Mouse (Mus musculus): ENCODE results near the gene Tst. TPM values are rescaled to one million over a fixed set of nuclear protein-coding genes. Genes with fewer than 3 reads are reported as not detected.

Tst gene
- 10.4 and 12.7 TPM in 2 replicates for polyA plus RNA-seq (2016; fragmentation: Nextera tagmentation; extraction: Ambion mirVana)

- H3K27me3 ChIP-seq (replicated peaks; ENCODE audit: low read depth, poor library complexity, severe bottlenecking): peaks cover 42% of the 10 kb centered on the region
- DNase-seq (ENCODE audit: low spot score): peak; percentile 83
- no peaks in the 10 kb centered on the region for H3K36me3 ChIP-seq (replicated peaks)
- H3K4me3 ChIP-seq: peak within 1 kb of the TSS; percentile 76
- peaks cover 71% of the 10 kb centered on the region for H3K4me1 ChIP-seq
- H3K27ac ChIP-seq (replicated peaks): peak within 1 kb of the TSS; percentile 95
- WGBS: 2% methylated on average over 34 of the region's 34 CpGs
- no peaks in the 10 kb centered on the region for H3K9me3 ChIP-seq
Observed at GRCm38 (mm10) chr15:78405517-78406211, at the start of gene Tst. Gene Tst, minus strand, starts transcription at chr15:78405907.

GRCm38 (mm10) chr15:78455168-78455567, 49.5 kb upstream of the Tst start:
- Histone ChIP-seq H3K4me1 (peaks cover 26% of the 10 kb centered on the region), H3K9me3 (no peaks in the 10 kb centered on the region), H3K36me3 (replicated peaks) (no peaks in the 10 kb centered on the region), H3K27ac (replicated peaks) (no peak overlapping the region), H3K4me3 (no peak overlapping the region), H3K27me3 (replicated peaks; ENCODE audit: low read depth, poor library complexity, severe bottlenecking) (no peaks in the 10 kb centered on the region; the same call in 1 of the 2 replicates)
- WGBS: 81% methylated on average over 4 of the region's 4 CpGs
- DNase-seq (ENCODE audit: low spot score): no peak

GRCm38 (mm10) chr15:78452929-78453328, 47.2 kb upstream of the Tst start:
- Histone ChIP-seq H3K36me3 (replicated peaks) (no peaks in the 10 kb centered on the region), H3K4me3 (no peak overlapping the region), H3K9me3 (no peaks in the 10 kb centered on the region), H3K4me1 (peaks cover 46% of the 10 kb centered on the region), H3K27me3 (replicated peaks; ENCODE audit: low read depth, poor library complexity, severe bottlenecking) (no peaks in the 10 kb centered on the region; the same call in 1 of the 2 replicates), H3K27ac (replicated peaks) (no peak overlapping the region)
- WGBS: 92% methylated on average over 3 of the region's 3 CpGs
- no peak for DNase-seq (ENCODE audit: low spot score)

- Histone ChIP-seq H3K36me3 (replicated peaks) (no peaks in the 10 kb centered on the region), H3K27me3 (replicated peaks; ENCODE audit: low read depth, poor library complexity, severe bottlenecking) (no peaks in the 10 kb centered on the region; the same call in 1 of the 2 replicates), H3K9me3 (no peaks in the 10 kb centered on the region), H3K27ac (replicated peaks) (no peak overlapping the region; the same call in 1 of the 2 replicates), H3K4me1 (peaks cover 39% of the 10 kb centered on the region), H3K4me3 (no peak overlapping the region)
- no peak for DNase-seq (ENCODE audit: low spot score)
- 80% methylated on average over 2 of the region's 2 CpGs for WGBS
Observed at GRCm38 (mm10) chr15:78451201-78451600, 45.5 kb upstream of the Tst start.

GRCm38 (mm10) chr15:78450419-78450768, 44.7 kb upstream of the Tst start:
- peak overlapping the region; percentile 86; the same call in 1 of the 2 replicates for H3K27ac ChIP-seq (replicated peaks)
- 88% methylated on average over 6 of the region's 6 CpGs for WGBS
- H3K9me3 ChIP-seq: no peaks in the 10 kb centered on the region

GRCm38 (mm10) chr15:78449694-78450418, 44.1 kb upstream of the Tst start:
- no peaks in the 10 kb centered on the region for H3K9me3 ChIP-seq
- no peaks in the 10 kb centered on the region; the same call in 1 of the 2 replicates for H3K27me3 ChIP-seq (replicated peaks; ENCODE audit: low read depth, poor library complexity, severe bottlenecking)
- peaks cover 32% of the 10 kb centered on the region for H3K4me1 ChIP-seq
- DNase-seq (ENCODE audit: low spot score): peak; percentile 57
- 49% methylated on average over 7 of the region's 7 CpGs for WGBS
- H3K36me3 ChIP-seq (replicated peaks): no peaks in the 10 kb centered on the region
- H3K4me3 ChIP-seq: no peak overlapping the region
- H3K27ac ChIP-seq (replicated peaks): peak overlapping the region; percentile 86

More at GRCm38 (mm10) chr15:78450419-78450768, 44.7 kb upstream of the Tst start:
- Histone ChIP-seq H3K4me3 (no peak overlapping the region), H3K36me3 (replicated peaks) (no peaks in the 10 kb centered on the region), H3K4me1 (peaks cover 32% of the 10 kb centered on the region), H3K27me3 (replicated peaks; ENCODE audit: low read depth, poor library complexity, severe bottlenecking) (no peaks in the 10 kb centered on the region; the same call in 1 of the 2 replicates)
- DNase-seq (ENCODE audit: low spot score): no peak

GRCm38 (mm10) chr15:78449131-78449530, 43.4 kb upstream of the Tst start:
- no peak overlapping the region for H3K4me3 ChIP-seq
- 62% methylated on average over 6 of the region's 6 CpGs for WGBS
- H3K36me3 ChIP-seq (replicated peaks): no peaks in the 10 kb centered on the region
- H3K9me3 ChIP-seq: no peaks in the 10 kb centered on the region
- H3K27ac ChIP-seq (replicated peaks): peak overlapping the region; percentile 86
- H3K4me1 ChIP-seq: peaks cover 32% of the 10 kb centered on the region
- no peak for DNase-seq (ENCODE audit: low spot score)
- H3K27me3 ChIP-seq (replicated peaks; ENCODE audit: low read depth, poor library complexity, severe bottlenecking): no peaks in the 10 kb centered on the region; the same call in 1 of the 2 replicates

- 1% methylated on average over 22 of the region's 22 CpGs for WGBS
- peaks cover 32% of the 10 kb centered on the region for H3K4me1 ChIP-seq
- H3K36me3 ChIP-seq (replicated peaks): no peaks in the 10 kb centered on the region
- H3K27me3 ChIP-seq (replicated peaks; ENCODE audit: low read depth, poor library complexity, severe bottlenecking): no peaks in the 10 kb centered on the region; the same call in 1 of the 2 replicates
- peak overlapping the region; percentile 51 for H3K4me3 ChIP-seq
- DNase-seq (ENCODE audit: low spot score): peak; percentile 96
- H3K9me3 ChIP-seq: no peaks in the 10 kb centered on the region
- peak overlapping the region; percentile 86 for H3K27ac ChIP-seq (replicated peaks)
Observed at GRCm38 (mm10) chr15:78447746-78448535, 42.2 kb upstream of the Tst start.

- no peak overlapping the region for H3K4me3 ChIP-seq
- no peak for DNase-seq (ENCODE audit: low spot score)
- H3K36me3 ChIP-seq (replicated peaks): no peaks in the 10 kb centered on the region
- 50% methylated on average over 7 of the region's 7 CpGs for WGBS
- H3K9me3 ChIP-seq: no peaks in the 10 kb centered on the region
- H3K27ac ChIP-seq (replicated peaks): peak overlapping the region; percentile 44
- peaks cover 32% of the 10 kb centered on the region for H3K4me1 ChIP-seq
- no peaks in the 10 kb centered on the region; the same call in 1 of the 2 replicates for H3K27me3 ChIP-seq (replicated peaks; ENCODE audit: low read depth, poor library complexity, severe bottlenecking)
Observed at GRCm38 (mm10) chr15:78447121-78447520, 41.4 kb upstream of the Tst start.

GRCm38 (mm10) chr15:78443857-78444256, 38.1 kb upstream of the Tst start:
- no peaks in the 10 kb centered on the region for H3K36me3 ChIP-seq (replicated peaks)
- no peaks in the 10 kb centered on the region for H3K27me3 ChIP-seq (replicated peaks; ENCODE audit: low read depth, poor library complexity, severe bottlenecking)
- H3K4me3 ChIP-seq: no peak overlapping the region
- H3K9me3 ChIP-seq: no peaks in the 10 kb centered on the region
- no peak for DNase-seq (ENCODE audit: low spot score)
- 63% methylated on average over 6 of the region's 6 CpGs for whole genome bisulfite sequencing
- H3K4me1 ChIP-seq: peaks cover 30% of the 10 kb centered on the region
- H3K27ac ChIP-seq (replicated peaks): no peak overlapping the region

GRCm38 (mm10) chr15:78442231-78442630, 36.5 kb upstream of the Tst start:
- no peak for DNase-seq (ENCODE audit: low spot score)
- WGBS: 88% methylated on average over 19 of the region's 19 CpGs
- H3K27ac ChIP-seq (replicated peaks): no peak overlapping the region
- H3K27me3 ChIP-seq (replicated peaks; ENCODE audit: low read depth, poor library complexity, severe bottlenecking): peaks cover 10% of the 10 kb centered on the region
- H3K4me3 ChIP-seq: no peak overlapping the region
- peaks cover 37% of the 10 kb centered on the region for H3K4me1 ChIP-seq
- H3K36me3 ChIP-seq (replicated peaks): no peaks in the 10 kb centered on the region
- H3K9me3 ChIP-seq: no peaks in the 10 kb centered on the region

- Histone ChIP-seq H3K36me3 (replicated peaks) (peaks cover 20% of the 10 kb centered on the region), H3K27ac (replicated peaks) (no peak overlapping the region; the same call in 1 of the 2 replicates), H3K4me1 (peaks cover 66% of the 10 kb centered on the region), H3K27me3 (replicated peaks; ENCODE audit: low read depth, poor library complexity, severe bottlenecking) (peaks cover 31% of the 10 kb centered on the region), H3K9me3 (no peaks in the 10 kb centered on the region), H3K4me3 (no peak overlapping the region)
- no peak for DNase-seq (ENCODE audit: low spot score)
- WGBS: 64% methylated on average over 9 of the region's 9 CpGs
Observed at GRCm38 (mm10) chr15:78438973-78439372, 33.3 kb upstream of the Tst start.

Measured in embryonic facial prominence, embryonic 10.5 days (tissue).